Mouse (Mus musculus): Measurements from ENCODE around the gene Gm13089. TPM values are rescaled to one million over a fixed set of nuclear protein-coding genes. Genes with fewer than 3 reads are reported as not detected.
"Not testable (repeated sequence)": the region's sequence is repeated elsewhere in the genome, so short reads cannot be mapped to it uniquely, and the experiment has no call there.

Gene Gm13089
- total RNA-seq (2021) = not detected

DNA sequence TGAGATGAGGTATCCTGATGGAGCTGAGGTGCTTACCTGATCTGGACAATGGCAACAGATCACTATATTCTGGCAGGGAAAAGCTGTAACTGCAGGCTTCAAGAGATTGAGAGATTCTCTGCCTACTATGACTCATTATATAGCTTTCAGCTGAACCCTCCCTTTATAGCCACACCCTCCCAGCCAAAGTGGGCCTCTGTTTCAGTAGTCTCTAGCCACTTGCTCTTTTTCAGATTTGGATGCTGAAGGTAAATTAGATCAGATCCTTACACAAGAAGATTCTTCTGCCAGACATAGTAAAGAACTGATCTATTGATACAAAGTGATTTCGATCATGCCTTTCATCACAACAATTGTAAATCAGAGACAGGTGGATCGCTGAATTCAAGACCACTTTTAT is at the start of gene Gm13089:
TSS of gene Gm13089 (minus strand) at position 101 of the 400 bp plus-strand sequence.
- DNase-seq = no peak
- intact Hi-C loops (cut with DNase I) = no loop called here

DNA sequence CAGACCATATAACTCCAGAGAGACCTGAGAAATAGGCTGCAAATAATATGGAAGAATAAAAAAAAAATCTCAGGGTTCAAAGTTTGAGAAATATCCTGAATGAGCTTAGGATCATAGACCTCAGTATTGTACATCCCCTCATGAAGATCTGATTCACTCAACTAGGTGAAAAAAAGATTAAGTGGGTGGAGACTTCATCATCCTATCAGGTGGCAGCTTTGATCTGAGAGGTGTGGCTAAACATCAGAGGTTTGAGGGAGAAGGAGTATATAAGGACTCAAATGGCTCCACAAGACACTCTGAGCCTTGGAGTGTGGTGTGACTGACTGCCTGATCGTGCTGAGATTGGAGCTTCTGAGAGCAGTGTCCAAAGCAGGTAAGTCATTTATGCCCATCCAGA is 16.6 kb upstream of the Gm13089 start, which contains the start of gene Gm13078:
TSS of gene Gm13078 (plus strand) at position 301 of the 400 bp plus-strand sequence.
- DNase-seq = no peak
- intact Hi-C loops (cut with DNase I) = no loop called here

DNA sequence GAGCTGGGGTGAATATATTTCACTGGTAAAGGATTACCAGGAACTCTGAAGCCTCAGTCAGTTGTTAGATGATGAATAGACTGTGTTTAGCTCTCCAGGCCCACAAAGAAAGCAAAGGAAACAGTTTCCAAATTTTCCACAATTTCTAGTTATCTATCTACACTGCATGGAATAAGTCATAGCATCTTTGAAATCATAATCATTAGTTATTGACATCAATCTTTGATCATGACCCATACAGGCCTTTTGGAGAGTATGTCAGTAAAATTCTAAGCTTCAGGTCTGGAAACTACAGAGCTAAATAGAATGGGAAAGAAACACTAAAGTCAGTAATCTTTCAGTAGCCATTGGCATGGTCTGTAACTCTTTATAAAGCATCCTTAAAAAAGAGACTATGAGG is 45.4 kb downstream of the Gm13089 start, which contains the start of gene Gm13088:
TSS of gene Gm13088 (minus strand) at position 101 of the 400 bp plus-strand sequence.
- DNase-seq; intact Hi-C loops (cut with DNase I): not testable (repeated sequence)

Other genes starting within 250 kb of the Gm13089 start
- gene Gm13043, start 191.4 kb downstream of the Gm13089 start, total RNA-seq (2021) = not detected
- not detected for gene Gm13040, start 166.8 kb downstream of the Gm13089 start, total RNA-seq (2021)
- not detected for gene BC080695, start 151.0 kb downstream of the Gm13089 start, total RNA-seq (2021)
- gene Gm13057, start 151.0 kb downstream of the Gm13089 start, total RNA-seq (2021) = not detected
- not detected for gene Gm13083, start 87.7 kb downstream of the Gm13089 start, total RNA-seq (2021)
- gene Gm13088, start 45.5 kb downstream of the Gm13089 start, total RNA-seq (2021) = not detected
- not detected for gene Gm13078, start 16.7 kb upstream of the Gm13089 start, total RNA-seq (2021)
- not detected for gene Gm13023, start 86.6 kb upstream of the Gm13089 start, total RNA-seq (2021)
- gene Gm13084, start 113.4 kb upstream of the Gm13089 start, total RNA-seq (2021) = not detected
- gene Gm13103, start 143.8 kb upstream of the Gm13089 start, total RNA-seq (2021) = not detected
- not detected for gene Pramef6, start 197.7 kb upstream of the Gm13089 start, total RNA-seq (2021)
- gene Pramef25, start 248.3 kb upstream of the Gm13089 start, total RNA-seq (2021) = not detected

Measured in heart, postnatal 36 days (tissue).